Mouse (Mus musculus): ENCODE measurements at regions not wholly inside any gene's neighbourhood (a gene's known extent, or its start where the extent isn't known, plus 50 kb on each side); places are given as distances from the start of the nearest gene placed in this dataset.
A peak's percentile ranks its signal among the peaks of the same experiment; 100 is the strongest.

- Histone ChIP-seq H3K4me1 (ENCODE audit: control insufficient read depth, insufficient read depth, low read length) (no peaks in the 10 kb centered on the region), H3K27me3 (ENCODE audit: control insufficient read depth, insufficient read depth, low read length) (no peaks in the 10 kb centered on the region), H3K27ac (ENCODE audit: control insufficient read depth, insufficient read depth, low read depth, low read length) (no peak overlapping the region), H3K4me3 (ENCODE audit: control insufficient read depth, low read depth, low read length) (no peak overlapping the region), H3K36me3 (ENCODE audit: control insufficient read depth, insufficient read depth, low read length) (no peaks in the 10 kb centered on the region)
- no peak for TF ChIP-seq POLR2A (IDR thresholded peaks at IDR 0.05; ENCODE audit: control insufficient read depth, low read depth, low read length)
- TF ChIP-seq CTCF (IDR thresholded peaks at IDR 0.05; ENCODE audit: control insufficient read depth, insufficient read depth, insufficient replicate concordance, low read depth, low read length): no peak
Measured at GRCm38 (mm10) chr7:36268966-36269365, 429.0 kb upstream of the Tshz3 start.

- no peak for TF ChIP-seq POLR2A (IDR thresholded peaks at IDR 0.05; ENCODE audit: control insufficient read depth, low read depth, low read length)
- no peak for TF ChIP-seq CTCF (IDR thresholded peaks at IDR 0.05; ENCODE audit: control insufficient read depth, insufficient read depth, insufficient replicate concordance, low read depth, low read length)
- Histone ChIP-seq H3K27ac (ENCODE audit: control insufficient read depth, insufficient read depth, low read depth, low read length) (no peak overlapping the region), H3K4me1 (ENCODE audit: control insufficient read depth, insufficient read depth, low read length) (no peaks in the 10 kb centered on the region), H3K36me3 (ENCODE audit: control insufficient read depth, insufficient read depth, low read length) (no peaks in the 10 kb centered on the region), H3K27me3 (ENCODE audit: control insufficient read depth, insufficient read depth, low read length) (no peaks in the 10 kb centered on the region), H3K4me3 (ENCODE audit: control insufficient read depth, low read depth, low read length) (no peak overlapping the region)
Measured at GRCm38 (mm10) chr7:36265163-36265823, 432.6 kb upstream of the Tshz3 start.

GRCm38 (mm10) chr7:36262124-36262710 lies 435.7 kb upstream of the Tshz3 start:
- TF ChIP-seq CTCF (IDR thresholded peaks at IDR 0.05; ENCODE audit: control insufficient read depth, insufficient read depth, insufficient replicate concordance, low read depth, low read length) (no peak), POLR2A (IDR thresholded peaks at IDR 0.05; ENCODE audit: control insufficient read depth, low read depth, low read length) (no peak)
- Histone ChIP-seq H3K27me3 (ENCODE audit: control insufficient read depth, insufficient read depth, low read length) (no peaks in the 10 kb centered on the region), H3K27ac (ENCODE audit: control insufficient read depth, insufficient read depth, low read depth, low read length) (no peak overlapping the region), H3K4me3 (ENCODE audit: control insufficient read depth, low read depth, low read length) (no peak overlapping the region), H3K36me3 (ENCODE audit: control insufficient read depth, insufficient read depth, low read length) (no peaks in the 10 kb centered on the region), H3K4me1 (ENCODE audit: control insufficient read depth, insufficient read depth, low read length) (no peaks in the 10 kb centered on the region)

DNA sequence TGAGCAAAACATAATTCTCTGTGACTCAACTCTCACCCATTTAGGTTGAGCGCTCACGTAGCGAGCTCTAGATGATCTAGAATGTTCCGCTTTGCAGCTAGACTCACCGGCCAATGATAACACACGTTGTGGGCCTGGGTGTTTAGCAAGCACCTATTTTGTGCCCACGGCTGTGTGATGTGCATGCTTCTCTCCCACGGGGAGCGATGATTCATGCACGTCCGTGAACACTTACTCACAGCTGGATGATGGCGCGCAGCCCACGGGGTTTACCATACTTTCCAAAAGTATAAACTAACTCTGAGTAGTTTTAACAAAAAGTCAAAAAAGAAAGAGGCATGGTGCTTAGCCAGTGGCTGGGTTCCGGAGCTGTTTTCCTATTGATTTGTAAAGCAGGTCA lies 440.8 kb upstream of the Tshz3 start:
- no peaks in the 10 kb centered on the region for H3K4me1 ChIP-seq (ENCODE audit: control insufficient read depth, insufficient read depth, low read length)
- TF ChIP-seq POLR2A (IDR thresholded peaks at IDR 0.05; ENCODE audit: control insufficient read depth, low read depth, low read length) (no peak), CTCF (IDR thresholded peaks at IDR 0.05; ENCODE audit: control insufficient read depth, insufficient read depth, insufficient replicate concordance, low read depth, low read length) (no peak)
- no peaks in the 10 kb centered on the region for H3K27me3 ChIP-seq (ENCODE audit: control insufficient read depth, insufficient read depth, low read length)
- no peaks in the 10 kb centered on the region for H3K36me3 ChIP-seq (ENCODE audit: control insufficient read depth, insufficient read depth, low read length)
- H3K27ac ChIP-seq (ENCODE audit: control insufficient read depth, insufficient read depth, low read depth, low read length): no peak overlapping the region
- no peak overlapping the region for H3K4me3 ChIP-seq (ENCODE audit: control insufficient read depth, low read depth, low read length)

- no peaks in the 10 kb centered on the region for H3K4me1 ChIP-seq (ENCODE audit: control insufficient read depth, insufficient read depth, low read length)
- no peak for TF ChIP-seq POLR2A (IDR thresholded peaks at IDR 0.05; ENCODE audit: control insufficient read depth, low read depth, low read length)
- no peak for TF ChIP-seq CTCF (IDR thresholded peaks at IDR 0.05; ENCODE audit: control insufficient read depth, insufficient read depth, insufficient replicate concordance, low read depth, low read length)
- no peaks in the 10 kb centered on the region for H3K36me3 ChIP-seq (ENCODE audit: control insufficient read depth, insufficient read depth, low read length)
- H3K4me3 ChIP-seq (ENCODE audit: control insufficient read depth, low read depth, low read length): no peak overlapping the region
- H3K27me3 ChIP-seq (ENCODE audit: control insufficient read depth, insufficient read depth, low read length): no peaks in the 10 kb centered on the region
- H3K27ac ChIP-seq (ENCODE audit: control insufficient read depth, insufficient read depth, low read depth, low read length): no peak overlapping the region
Measured at GRCm38 (mm10) chr7:36247356-36247755, 444.6 kb upstream of the Zfp507 start.

- H3K27ac ChIP-seq (ENCODE audit: control insufficient read depth, insufficient read depth, low read depth, low read length): no peak overlapping the region
- H3K4me3 ChIP-seq (ENCODE audit: control insufficient read depth, low read depth, low read length): no peak overlapping the region
- no peaks in the 10 kb centered on the region for H3K27me3 ChIP-seq (ENCODE audit: control insufficient read depth, insufficient read depth, low read length)
- peak; percentile 55; the same call in 1 of the 2 replicates for TF ChIP-seq CTCF (IDR thresholded peaks at IDR 0.05; ENCODE audit: control insufficient read depth, insufficient read depth, insufficient replicate concordance, low read depth, low read length)
- TF ChIP-seq POLR2A (IDR thresholded peaks at IDR 0.05; ENCODE audit: control insufficient read depth, low read depth, low read length): no peak
- H3K4me1 ChIP-seq (ENCODE audit: control insufficient read depth, insufficient read depth, low read length): no peaks in the 10 kb centered on the region
- H3K36me3 ChIP-seq (ENCODE audit: control insufficient read depth, insufficient read depth, low read length): no peaks in the 10 kb centered on the region
Measured at GRCm38 (mm10) chr7:36236673-36237072, 433.9 kb upstream of the Zfp507 start.

DNA sequence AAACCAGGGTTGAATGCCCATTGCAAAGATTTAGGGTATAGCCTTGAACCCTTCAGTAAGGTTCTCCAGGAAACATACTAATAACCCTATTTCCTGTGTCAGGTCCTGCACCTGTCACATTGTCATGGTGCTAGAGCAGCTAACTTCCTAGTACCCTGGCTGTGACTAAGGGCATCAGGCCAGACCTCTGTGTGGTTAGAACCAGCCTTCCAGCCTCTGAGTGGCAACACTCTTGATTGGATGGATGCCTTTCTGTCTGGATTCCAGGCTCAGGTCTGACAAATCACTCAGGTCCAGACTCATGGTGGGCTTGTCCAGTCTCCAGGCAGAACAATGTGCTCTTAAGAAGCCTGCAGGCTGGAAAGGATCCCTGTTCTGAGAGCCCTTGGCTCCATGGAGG lies 426.2 kb upstream of the Zfp507 start:
- no peaks in the 10 kb centered on the region for H3K27me3 ChIP-seq (ENCODE audit: control insufficient read depth, insufficient read depth, low read length)
- TF ChIP-seq POLR2A (IDR thresholded peaks at IDR 0.05; ENCODE audit: control insufficient read depth, low read depth, low read length): no peak
- no peaks in the 10 kb centered on the region for H3K4me1 ChIP-seq (ENCODE audit: control insufficient read depth, insufficient read depth, low read length)
- no peaks in the 10 kb centered on the region for H3K36me3 ChIP-seq (ENCODE audit: control insufficient read depth, insufficient read depth, low read length)
- H3K4me3 ChIP-seq (ENCODE audit: control insufficient read depth, low read depth, low read length): no peak overlapping the region
- H3K27ac ChIP-seq (ENCODE audit: control insufficient read depth, insufficient read depth, low read depth, low read length): no peak overlapping the region

Measured in testis, adult 2 months (tissue).